Mouse (Mus musculus): ENCODE measurements at regions not wholly inside any gene's neighbourhood (a gene's known extent, or its start where the extent isn't known, plus 50 kb on each side); places are given as distances from the start of the nearest gene placed in this dataset.

DNA sequence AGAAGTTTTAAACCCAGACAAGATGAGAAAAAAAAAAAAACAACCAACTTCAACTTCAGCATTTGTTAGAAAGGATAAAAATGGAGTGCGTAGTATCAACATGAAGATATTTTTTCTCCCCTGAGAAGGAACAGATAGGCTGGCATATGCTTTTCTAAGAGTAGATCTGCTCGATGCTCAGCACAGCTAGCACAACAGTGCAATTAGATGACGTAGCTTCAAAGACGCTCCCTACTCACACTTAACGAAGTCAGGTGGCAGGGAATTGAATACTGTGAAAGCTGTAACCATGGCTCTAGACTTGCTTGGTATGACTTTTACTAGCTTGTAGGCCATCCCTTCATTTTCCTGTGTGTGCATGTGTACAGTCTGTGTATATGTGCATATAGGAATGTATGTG is 299.5 kb downstream of the Tmem182 start:
- 94% methylated on average over 5 of the region's 5 CpGs for WGBS

DNA sequence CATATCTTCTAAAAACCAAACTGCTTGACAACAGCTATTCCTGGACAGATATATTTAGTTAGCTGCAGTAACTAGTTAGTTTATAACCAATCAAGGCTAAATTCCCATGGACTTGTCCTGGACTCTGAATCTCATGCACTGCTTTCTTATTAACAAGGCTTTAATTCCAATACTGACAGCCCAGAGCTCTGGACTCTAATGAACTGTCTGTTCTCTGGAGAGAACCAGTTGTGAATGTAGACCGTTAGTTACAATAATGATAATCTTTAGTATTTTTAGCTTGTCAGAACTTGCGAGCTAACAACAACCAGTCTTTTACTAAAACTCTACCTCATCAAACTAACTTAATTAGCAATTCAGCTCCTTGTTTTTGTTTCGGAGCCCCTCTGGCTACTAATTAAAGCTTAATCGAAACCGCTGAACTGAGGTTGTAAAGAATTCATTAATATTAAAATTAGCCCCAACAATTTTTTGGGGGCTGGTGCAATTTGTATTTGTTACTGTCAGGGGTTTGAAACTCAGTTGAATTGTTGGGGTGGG is 316.3 kb downstream of the Tmem182 start:
- Histone ChIP-seq H3K4me1 (no peaks in the 10 kb centered on the region), H3K9ac (no peak overlapping the region), H3K4me3 (no peak overlapping the region), H3K27ac (no peak overlapping the region), H3K4me2 (replicated peaks) (no peak overlapping the region), H3K36me3 (no peaks in the 10 kb centered on the region), H3K9me3 (no peaks in the 10 kb centered on the region), H3K27me3 (no peaks in the 10 kb centered on the region)
- 49% methylated on average over 5 of the region's 5 CpGs for WGBS
- no peak for ATAC-seq (ENCODE audit: insufficient number of reproducible peaks, insufficient read depth, low FRiP score, low TSS enrichment)

More for the DNA sequence above, 299.5 kb downstream of the Tmem182 start:
- no peak overlapping the region for H3K4me3 ChIP-seq
- no peaks in the 10 kb centered on the region for H3K4me1 ChIP-seq
- no peak overlapping the region for H3K27ac ChIP-seq
- H3K4me2 ChIP-seq (replicated peaks), result no peak overlapping the region
- H3K9me3 ChIP-seq, result no peaks in the 10 kb centered on the region
- no peaks in the 10 kb centered on the region for H3K27me3 ChIP-seq
- H3K9ac ChIP-seq, result no peak overlapping the region
- ATAC-seq (ENCODE audit: insufficient number of reproducible peaks, insufficient read depth, low FRiP score, low TSS enrichment), result no peak
- H3K36me3 ChIP-seq, result no peaks in the 10 kb centered on the region

DNA sequence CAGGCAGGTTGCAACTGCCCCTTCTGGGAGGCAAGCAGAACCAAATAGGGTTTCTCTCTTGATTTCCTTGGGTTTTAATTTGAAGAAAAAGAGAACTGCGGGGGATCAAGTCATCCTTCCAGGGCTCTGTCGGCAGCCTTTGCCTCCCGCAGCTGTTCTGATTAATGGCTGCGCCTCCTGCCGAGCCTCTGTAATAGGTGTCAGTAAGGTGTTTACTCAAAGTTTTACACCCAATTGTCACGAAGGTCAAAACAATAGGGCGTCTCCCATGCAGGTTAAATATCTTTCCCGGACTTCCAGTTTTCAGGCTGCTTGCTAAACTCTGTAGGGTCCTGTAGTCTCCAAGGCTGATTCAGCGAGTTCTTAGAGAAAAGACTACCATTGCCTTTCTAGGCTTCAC is 326.0 kb downstream of the Tmem182 start:
- Histone ChIP-seq H3K27me3 (peaks cover 3% of the 10 kb centered on the region; the same call in 1 of the 2 replicates), H3K27ac (no peak overlapping the region), H3K4me3 (no peak overlapping the region), H3K4me2 (replicated peaks) (no peak overlapping the region), H3K4me1 (0 out of 2 replicates have a peak, but pooled peaks cover 12% of the 10 kb centered on the region), H3K9ac (no peak overlapping the region), H3K36me3 (no peaks in the 10 kb centered on the region), H3K9me3 (no peaks in the 10 kb centered on the region)
- ATAC-seq (ENCODE audit: insufficient number of reproducible peaks, insufficient read depth, low FRiP score, low TSS enrichment), result no peak
- WGBS, result 9% methylated on average over 9 of the region's 9 CpGs

DNA sequence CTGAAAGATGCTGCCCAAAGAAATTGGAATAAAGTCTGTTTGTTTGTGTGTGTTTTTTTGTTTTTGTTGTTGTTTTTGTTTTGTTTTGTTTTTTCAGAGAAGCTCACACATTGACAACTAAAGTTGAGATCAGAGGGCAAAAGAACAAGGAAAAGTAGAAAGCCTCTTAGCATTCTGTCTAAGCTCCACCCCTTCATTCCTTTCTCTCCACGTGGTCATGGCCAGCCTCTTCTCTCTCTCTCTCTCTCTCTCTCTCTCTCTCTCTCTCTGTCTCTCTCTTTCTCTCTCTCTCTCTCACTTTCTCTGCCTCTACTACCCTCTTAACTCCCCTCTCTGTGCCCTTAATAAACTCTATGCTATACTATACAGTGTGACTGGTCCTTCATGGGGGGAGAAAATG is 327.7 kb downstream of the Tmem182 start:
- H3K9ac ChIP-seq, result no peak overlapping the region
- H3K9me3 ChIP-seq, result no peaks in the 10 kb centered on the region
- no peak for ATAC-seq (ENCODE audit: insufficient number of reproducible peaks, insufficient read depth, low FRiP score, low TSS enrichment)
- H3K36me3 ChIP-seq, result no peaks in the 10 kb centered on the region
- 38% methylated on average over 1 of the region's 1 CpGs for WGBS
- peaks cover 3% of the 10 kb centered on the region; the same call in 1 of the 2 replicates for H3K27me3 ChIP-seq
- H3K4me3 ChIP-seq, result no peak overlapping the region
- H3K4me1 ChIP-seq, result 0 out of 2 replicates have a peak, but pooled peaks cover 8% of the 10 kb centered on the region
- H3K4me2 ChIP-seq (replicated peaks), result no peak overlapping the region
- no peak overlapping the region for H3K27ac ChIP-seq

DNA sequence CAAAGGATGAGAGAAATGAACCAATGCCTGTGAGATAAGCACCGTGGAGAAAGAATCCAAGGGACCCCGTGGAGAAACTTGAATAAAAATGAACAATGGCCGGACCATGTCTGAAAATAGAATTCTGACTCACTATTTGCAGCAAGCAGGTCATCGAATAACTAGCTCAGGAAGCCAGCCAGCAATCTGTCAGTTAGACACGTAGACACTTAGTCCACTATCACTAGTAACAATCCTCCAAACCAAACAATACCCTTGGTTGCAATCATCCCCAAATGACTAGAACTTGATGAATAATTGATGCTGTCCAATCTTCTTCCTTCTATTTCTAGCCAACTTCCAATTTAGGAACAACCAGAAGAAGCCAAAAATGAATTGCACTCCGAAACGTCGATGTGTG is 328.5 kb downstream of the Tmem182 start:
- WGBS, result 91% methylated on average over 8 of the region's 8 CpGs
- Histone ChIP-seq H3K4me1 (0 out of 2 replicates have a peak, but pooled peaks cover under 1% of the 10 kb centered on the region), H3K4me3 (no peak overlapping the region), H3K36me3 (no peaks in the 10 kb centered on the region), H3K9ac (no peak overlapping the region), H3K27me3 (peaks cover 3% of the 10 kb centered on the region; the same call in 1 of the 2 replicates), H3K27ac (no peak overlapping the region), H3K9me3 (no peaks in the 10 kb centered on the region), H3K4me2 (replicated peaks) (no peak overlapping the region)
- ATAC-seq (ENCODE audit: insufficient number of reproducible peaks, insufficient read depth, low FRiP score, low TSS enrichment), result no peak

DNA sequence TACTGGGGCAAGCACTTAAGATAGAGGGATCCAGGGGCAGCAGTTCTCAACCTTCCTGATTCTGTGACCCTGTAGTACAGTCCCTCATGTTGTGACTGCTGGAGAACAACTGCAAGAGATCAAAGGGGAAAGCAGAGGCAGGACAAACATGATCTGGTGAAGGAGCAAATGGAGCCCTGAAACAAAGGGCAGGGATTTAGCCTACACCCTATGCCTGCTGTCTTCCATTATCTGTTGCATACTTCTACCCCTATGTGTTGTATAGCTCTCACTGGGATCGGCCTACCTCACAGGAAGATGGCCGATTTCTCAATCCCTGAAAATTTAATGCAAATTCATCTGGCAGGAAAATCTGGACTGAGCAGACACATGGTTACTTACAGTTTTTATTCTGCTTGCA is 334.3 kb downstream of the Tmem182 start:
- Histone ChIP-seq H3K27me3 (no peaks in the 10 kb centered on the region), H3K4me3 (no peak overlapping the region), H3K9me3 (no peaks in the 10 kb centered on the region), H3K4me2 (replicated peaks) (no peak overlapping the region), H3K4me1 (no peaks in the 10 kb centered on the region), H3K36me3 (no peaks in the 10 kb centered on the region), H3K9ac (no peak overlapping the region), H3K27ac (no peak overlapping the region)
- WGBS, result 73% methylated on average over 2 of the region's 2 CpGs
- no peak for ATAC-seq (ENCODE audit: insufficient number of reproducible peaks, insufficient read depth, low FRiP score, low TSS enrichment)

DNA sequence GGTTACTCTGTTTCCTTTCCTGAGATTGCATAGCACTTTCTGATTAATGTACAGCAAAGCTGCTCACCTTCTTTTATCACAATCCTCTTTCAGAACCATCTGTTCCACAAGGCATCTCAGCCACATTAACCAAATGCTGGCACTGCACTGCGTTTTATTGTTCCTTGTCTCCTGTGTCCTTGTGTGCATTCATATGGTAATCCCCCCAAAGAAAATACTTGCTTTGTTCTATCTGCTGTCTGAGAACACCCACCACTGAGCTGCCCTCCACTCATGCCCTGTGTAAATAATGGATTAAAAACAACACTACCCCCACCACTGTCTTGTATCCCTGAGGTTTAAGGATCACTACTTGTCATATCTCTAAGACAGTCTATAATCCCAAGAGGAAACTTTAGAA is 335.1 kb downstream of the Tmem182 start:
- no peak overlapping the region for H3K27ac ChIP-seq
- no peak overlapping the region for H3K4me3 ChIP-seq
- no peak overlapping the region for H3K4me2 ChIP-seq (replicated peaks)
- no peaks in the 10 kb centered on the region for H3K36me3 ChIP-seq
- ATAC-seq (ENCODE audit: insufficient number of reproducible peaks, insufficient read depth, low FRiP score, low TSS enrichment), result no peak
- H3K4me1 ChIP-seq, result no peaks in the 10 kb centered on the region
- no peak overlapping the region for H3K9ac ChIP-seq
- 33% methylated on average over 1 of the region's 1 CpGs for whole genome bisulfite sequencing
- no peaks in the 10 kb centered on the region for H3K9me3 ChIP-seq
- no peaks in the 10 kb centered on the region for H3K27me3 ChIP-seq

DNA sequence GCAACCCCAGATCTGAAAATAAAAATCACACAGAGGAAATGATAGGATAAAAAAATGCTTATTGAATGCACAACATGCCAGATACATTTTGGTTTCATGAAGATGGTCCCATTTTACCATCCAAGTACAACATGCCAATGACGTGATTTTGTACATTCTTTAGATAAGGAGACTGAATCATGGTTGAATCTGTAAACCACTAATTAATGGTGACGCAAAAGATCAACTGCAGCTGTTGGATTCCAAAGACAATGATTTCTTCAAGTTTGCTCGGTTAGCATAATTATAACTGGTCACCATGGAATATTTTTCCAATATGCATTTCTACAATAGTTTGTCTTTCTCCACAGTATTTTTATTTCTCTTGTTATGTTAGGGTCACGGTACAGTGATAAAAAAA is 336.6 kb downstream of the Tmem182 start:
- Histone ChIP-seq H3K27me3 (no peaks in the 10 kb centered on the region), H3K36me3 (no peaks in the 10 kb centered on the region), H3K27ac (no peak overlapping the region), H3K4me3 (no peak overlapping the region), H3K9me3 (no peaks in the 10 kb centered on the region), H3K4me2 (replicated peaks) (no peak overlapping the region), H3K9ac (no peak overlapping the region), H3K4me1 (no peaks in the 10 kb centered on the region)
- 81% methylated on average over 4 of the region's 4 CpGs for WGBS
- no peak for ATAC-seq (ENCODE audit: insufficient number of reproducible peaks, insufficient read depth, low FRiP score, low TSS enrichment)

DNA sequence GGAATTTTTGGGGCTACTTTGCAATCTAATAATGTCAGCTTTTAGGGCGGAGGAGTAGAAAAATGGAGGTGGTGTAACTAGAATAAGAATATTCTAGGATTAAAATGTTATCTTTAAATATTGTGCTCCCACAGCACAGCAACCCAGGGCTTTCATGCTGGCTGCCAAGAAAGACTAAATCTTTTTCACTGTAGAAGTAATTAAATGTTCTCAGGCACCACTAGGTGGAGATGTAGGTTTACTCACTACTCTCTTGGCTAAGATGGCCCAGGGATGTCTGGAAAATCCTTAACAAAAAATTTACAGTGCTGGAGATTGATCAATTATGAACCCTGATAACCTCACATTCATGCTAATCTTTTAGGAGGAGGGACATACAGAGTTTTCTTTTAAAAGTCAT is 347.1 kb downstream of the Tmem182 start:
- no peak overlapping the region for H3K4me2 ChIP-seq (replicated peaks)
- no peak overlapping the region for H3K9ac ChIP-seq
- ATAC-seq (ENCODE audit: insufficient number of reproducible peaks, insufficient read depth, low FRiP score, low TSS enrichment), result no peak
- H3K4me1 ChIP-seq, result no peaks in the 10 kb centered on the region
- no peak overlapping the region for H3K4me3 ChIP-seq
- no peaks in the 10 kb centered on the region for H3K9me3 ChIP-seq
- H3K36me3 ChIP-seq, result no peaks in the 10 kb centered on the region
- WGBS, result 57% methylated on average over 1 of the region's 1 CpGs
- H3K27me3 ChIP-seq, result no peaks in the 10 kb centered on the region
- no peak overlapping the region for H3K27ac ChIP-seq

DNA sequence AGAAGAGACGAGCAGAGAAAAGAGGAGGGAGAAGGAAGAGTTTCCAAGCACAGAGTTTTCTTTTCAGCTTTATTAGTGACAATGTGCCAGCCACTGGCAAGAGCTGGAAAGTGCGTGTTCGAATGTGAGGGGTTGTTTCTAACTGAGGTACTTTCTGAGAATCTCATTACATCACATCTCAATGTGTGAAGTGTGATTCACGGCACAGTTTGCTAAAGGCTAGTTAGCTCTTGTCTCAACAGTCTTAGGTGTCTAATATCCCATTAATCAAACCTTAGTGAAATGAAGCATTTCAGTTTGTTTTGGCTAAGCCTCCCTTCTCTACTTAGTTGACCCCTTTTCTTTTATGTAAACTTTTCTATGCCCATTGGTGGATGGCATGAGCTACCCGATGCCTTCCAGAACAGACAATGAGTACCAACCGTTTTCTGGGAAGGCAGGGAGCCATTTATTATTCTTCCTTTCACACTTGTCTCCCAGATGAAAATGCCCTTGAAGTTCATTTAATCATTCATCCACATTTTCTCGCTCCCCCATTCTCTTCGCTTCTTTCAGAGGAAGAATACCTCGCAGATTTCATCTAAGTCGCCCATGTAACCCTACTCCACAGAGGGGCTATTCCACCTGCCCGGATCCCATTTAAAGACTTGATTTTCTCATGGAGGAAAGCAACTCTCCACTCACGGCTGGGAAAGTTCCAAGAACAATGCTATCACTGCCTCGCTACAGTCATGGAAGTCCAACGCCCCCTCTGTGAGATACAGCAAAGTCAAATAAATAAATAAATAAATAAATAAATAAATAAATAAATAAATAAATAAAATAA is 348.0 kb downstream of the Tmem182 start:
- no peaks in the 10 kb centered on the region; the same call in 1 of the 2 replicates for H3K4me1 ChIP-seq
- H3K4me2 ChIP-seq (replicated peaks), result no peak overlapping the region
- no peak overlapping the region for H3K4me3 ChIP-seq
- ATAC-seq (ENCODE audit: insufficient number of reproducible peaks, insufficient read depth, low FRiP score, low TSS enrichment), result no peak
- no peaks in the 10 kb centered on the region for H3K27me3 ChIP-seq
- H3K9me3 ChIP-seq, result no peaks in the 10 kb centered on the region
- H3K9ac ChIP-seq, result no peak overlapping the region
- H3K36me3 ChIP-seq, result no peaks in the 10 kb centered on the region
- WGBS, result 80% methylated on average over 14 of the region's 14 CpGs
- H3K27ac ChIP-seq, result no peak overlapping the region

DNA sequence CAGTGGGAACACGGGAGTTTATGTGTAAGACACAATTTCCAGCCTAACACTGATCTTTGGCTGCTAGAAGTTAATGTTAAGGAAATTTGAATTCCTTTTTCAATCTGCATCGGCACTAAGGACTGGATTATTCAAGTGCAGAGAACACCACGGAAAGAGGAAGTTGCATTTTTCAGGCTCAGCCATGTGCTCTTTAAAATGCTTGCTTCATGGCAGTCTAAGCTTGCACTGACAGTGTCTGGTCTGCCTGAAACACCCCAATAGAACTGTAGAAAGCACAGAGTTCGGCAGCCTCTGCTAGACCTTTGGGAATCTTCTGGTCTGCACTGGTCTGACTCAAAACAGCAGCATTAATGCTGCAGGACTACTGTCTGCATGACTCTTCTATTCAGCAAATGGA is 348.8 kb downstream of the Tmem182 start:
- H3K9me3 ChIP-seq, result no peaks in the 10 kb centered on the region
- H3K36me3 ChIP-seq, result no peaks in the 10 kb centered on the region
- H3K9ac ChIP-seq, result no peak overlapping the region
- no peak for ATAC-seq (ENCODE audit: insufficient number of reproducible peaks, insufficient read depth, low FRiP score, low TSS enrichment)
- H3K27ac ChIP-seq, result no peak overlapping the region
- no peak overlapping the region for H3K4me2 ChIP-seq (replicated peaks)
- H3K27me3 ChIP-seq, result no peaks in the 10 kb centered on the region
- H3K4me1 ChIP-seq, result no peaks in the 10 kb centered on the region; the same call in 1 of the 2 replicates
- no peak overlapping the region for H3K4me3 ChIP-seq
- 64% methylated on average over 4 of the region's 4 CpGs for WGBS

DNA sequence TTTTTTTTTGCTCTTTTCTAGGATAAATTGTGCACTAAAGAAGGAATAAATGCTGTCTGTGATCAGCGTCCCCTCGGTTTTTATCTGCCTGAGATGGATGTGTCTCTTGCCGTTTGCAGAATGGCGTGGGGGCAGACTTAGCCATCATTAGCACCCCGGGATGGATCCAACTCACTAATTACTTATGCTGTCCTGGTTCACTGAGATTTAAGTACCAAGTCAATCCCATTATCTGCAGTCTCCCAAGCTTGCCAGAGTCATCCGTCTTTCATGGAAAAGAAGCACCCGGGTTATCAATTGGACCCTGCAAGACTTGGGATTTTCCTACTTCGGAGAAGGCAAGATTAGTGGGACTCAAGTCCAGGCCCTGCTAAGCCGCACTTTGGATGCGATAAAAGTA is 351.5 kb downstream of the Tmem182 start:
- Histone ChIP-seq H3K36me3 (no peaks in the 10 kb centered on the region), H3K27me3 (no peaks in the 10 kb centered on the region), H3K27ac (no peak overlapping the region), H3K9ac (no peak overlapping the region), H3K4me3 (no peak overlapping the region), H3K9me3 (no peaks in the 10 kb centered on the region), H3K4me2 (replicated peaks) (no peak overlapping the region), H3K4me1 (no peaks in the 10 kb centered on the region; the same call in 1 of the 2 replicates)
- ATAC-seq (ENCODE audit: insufficient number of reproducible peaks, insufficient read depth, low FRiP score, low TSS enrichment), result no peak
- 73% methylated on average over 10 of the region's 10 CpGs for WGBS

All from embryonic facial prominence, embryonic 12.5 days (tissue).